Mouse (Mus musculus) liver, embryonic 11.5 days (tissue): ENCODE data around the gene Eef2k. TPM values are rescaled to one million over a fixed set of nuclear protein-coding genes. Genes with fewer than 3 reads are reported as not detected.
A peak's percentile ranks its signal among the peaks of the same experiment; 100 is the strongest.

Source experiments
- ATAC-seq: fragments of 200-750 bp; cut with Nextera tagmentation; replicated peaks from 2 replicates; pipeline ENCODE4 v1.8.0; 2017; ENCODE audit warnings: moderate number of reproducible peaks, mild to moderate bottlenecking, moderate TSS enrichment, moderate library complexity; ENCODE audit not compliant: low FRiP score
- DNase-seq: peaks from one replicate; pipeline ENCODE4 v3.0.0-alpha.2; 2017; ENCODE audit warnings: low spot score
- H3K27ac ChIP-seq: fragments of 300-500 bp; sonication (generic); 2 replicates; pipeline ENCODE4 v1.5.1; 2014; ENCODE audit warnings: mild to moderate bottlenecking, low read depth, low read length, control low read depth
- H3K27me3 ChIP-seq: fragments of 300-500 bp; sonication (generic); replicated peaks from 2 replicates; pipeline ENCODE4 v1.6.1; 2014; ENCODE audit warnings: low read length, mixed read lengths; ENCODE audit not compliant: control insufficient read depth, insufficient read depth
- H3K36me3 ChIP-seq: fragments of 300-500 bp; sonication (generic); 2 replicates; pipeline ENCODE4 v1.6.1; 2014; ENCODE audit warnings: mild to moderate bottlenecking, low read length, moderate library complexity, mixed read lengths; ENCODE audit not compliant: control insufficient read depth, insufficient read depth
- H3K4me1 ChIP-seq: fragments of 300-500 bp; sonication (generic); replicated peaks from 2 replicates; pipeline ENCODE4 v1.6.1; 2014; ENCODE audit warnings: low read length, mixed read lengths; ENCODE audit not compliant: control insufficient read depth, insufficient read depth
- H3K4me2 ChIP-seq: fragments of 300-500 bp; sonication (generic); 2 replicates; pipeline ENCODE4 v1.6.1; 2014; ENCODE audit warnings: mild to moderate bottlenecking, control low read depth, moderate library complexity
- H3K4me3 ChIP-seq: fragments of 300-500 bp; sonication (generic); 2 replicates; pipeline ENCODE4 v1.5.1; 2014; ENCODE audit warnings: low read depth, low read length, control low read depth
- H3K9ac ChIP-seq: fragments of 300-500 bp; sonication (generic); 2 replicates; pipeline ENCODE4 v1.6.1; 2014; ENCODE audit warnings: low read depth, low read length, control low read depth
- H3K9me3 ChIP-seq: fragments of 300-500 bp; sonication (generic); 2 replicates; pipeline ENCODE4 v1.6.1; 2016; ENCODE audit warnings: low read length, inconsistent platforms, mixed read lengths; ENCODE audit not compliant: control insufficient read depth
- WGBS: fragments of 180-500 bp; shearing (Covaris S2); extraction: QIAGEN DNeasy Blood & Tissue Kit; methylation state at CpG from one replicate; pipeline ENCODE4 v1.1.7; 2014; 5-methylcytosine and 5-hydroxymethylcytosine counted together
- polyA plus RNA-seq: library from polyadenylated mRNA; unstranded; fragments of >200 nt; fragmentation: Nextera tagmentation; extraction: Ambion mirVana; gene quantifications from 2 replicates; pipeline ENCODE4 v1.2.1, GENCODE M21; 2014

Gene Eef2k
- 21.2 and 23.2 TPM in 2 replicates for polyA plus RNA-seq

GRCm38 (mm10) chr7:120842345-120843036 is at the start of gene Eef2k:
Gene Eef2k (plus strand): TSS chr7:120842831.
- WGBS, result 3% methylated on average over 34 of the region's 35 CpGs
- peak; percentile 96 for ATAC-seq
- no peaks in the 10 kb centered on the region for H3K27me3 ChIP-seq
- peak within 1 kb of the TSS; percentile 90 for H3K9ac ChIP-seq
- peak within 1 kb of the TSS; percentile 89 for H3K4me3 ChIP-seq
- H3K36me3 ChIP-seq, result no peaks in the 10 kb centered on the region
- peak; percentile 97 for DNase-seq
- H3K4me2 ChIP-seq, result peak within 1 kb of the TSS; percentile 79
- peaks cover 9% of the 10 kb centered on the region for H3K4me1 ChIP-seq
- no peaks in the 10 kb centered on the region for H3K9me3 ChIP-seq
- H3K27ac ChIP-seq, result peak within 1 kb of the TSS; percentile 96

- DNase-seq (no peak), ATAC-seq (no peak)
- Histone ChIP-seq H3K36me3 (no peaks in the 10 kb centered on the region), H3K9ac (no peak overlapping the region), H3K4me1 (no peaks in the 10 kb centered on the region), H3K27ac (no peak overlapping the region), H3K27me3 (no peaks in the 10 kb centered on the region), H3K4me2 (no peak overlapping the region), H3K4me3 (no peak overlapping the region), H3K9me3 (no peaks in the 10 kb centered on the region)
- WGBS, result 81% methylated on average over 4 of the region's 4 CpGs
Measured at GRCm38 (mm10) chr7:120795544-120795943, 47.1 kb upstream of the Eef2k start.

GRCm38 (mm10) chr7:120796369-120796768 is 46.3 kb upstream of the Eef2k start:
- WGBS, result 60% methylated on average over 3 of the region's 3 CpGs
- H3K4me3 ChIP-seq, result no peak overlapping the region
- no peaks in the 10 kb centered on the region for H3K9me3 ChIP-seq
- no peak overlapping the region for H3K9ac ChIP-seq
- ATAC-seq (no peak), DNase-seq (no peak)
- no peaks in the 10 kb centered on the region for H3K27me3 ChIP-seq
- H3K4me2 ChIP-seq, result no peak overlapping the region
- H3K4me1 ChIP-seq, result no peaks in the 10 kb centered on the region
- H3K27ac ChIP-seq, result no peak overlapping the region
- no peaks in the 10 kb centered on the region for H3K36me3 ChIP-seq

- DNase-seq (no peak), ATAC-seq (no peak)
- Histone ChIP-seq H3K4me3 (no peak overlapping the region), H3K27me3 (no peaks in the 10 kb centered on the region), H3K4me2 (no peak overlapping the region), H3K4me1 (no peaks in the 10 kb centered on the region), H3K36me3 (no peaks in the 10 kb centered on the region), H3K27ac (no peak overlapping the region), H3K9me3 (no peaks in the 10 kb centered on the region), H3K9ac (no peak overlapping the region)
- WGBS, result 86% methylated on average over 2 of the region's 2 CpGs
Measured at GRCm38 (mm10) chr7:120803268-120803667, 39.4 kb upstream of the Eef2k start.

GRCm38 (mm10) chr7:120809705-120810104 is 32.9 kb upstream of the Eef2k start:
- H3K9ac ChIP-seq, result no peak overlapping the region
- H3K4me3 ChIP-seq, result no peak overlapping the region
- peak overlapping the region; percentile 46 for H3K4me2 ChIP-seq

GRCm38 (mm10) chr7:120811834-120812415 is 30.7 kb upstream of the Eef2k start, which contains the start of gene Gm5737:
Gene Gm5737 (plus strand): TSS chr7:120812365.
- Histone ChIP-seq H3K4me3 (no peak within 1 kb of the TSS), H3K4me1 (no peaks in the 10 kb centered on the region), H3K27me3 (peaks cover 10% of the 10 kb centered on the region), H3K9ac (no peak within 1 kb of the TSS), H3K36me3 (no peaks in the 10 kb centered on the region), H3K4me2 (no peak within 1 kb of the TSS), H3K9me3 (no peaks in the 10 kb centered on the region), H3K27ac (no peak within 1 kb of the TSS)
- DNase-seq (no peak), ATAC-seq (no peak)
- WGBS, result 72% methylated on average over 6 of the region's 6 CpGs

More at GRCm38 (mm10) chr7:120809705-120810104, 32.9 kb upstream of the Eef2k start:
- no peak for ATAC-seq
- no peaks in the 10 kb centered on the region for H3K9me3 ChIP-seq
- WGBS, result 10% methylated on average over 27 of the region's 27 CpGs
- peaks cover 10% of the 10 kb centered on the region for H3K27me3 ChIP-seq
- DNase-seq, result no peak
- H3K4me1 ChIP-seq, result no peaks in the 10 kb centered on the region
- H3K27ac ChIP-seq, result no peak overlapping the region
- no peaks in the 10 kb centered on the region for H3K36me3 ChIP-seq

- Histone ChIP-seq H3K9ac (no peak overlapping the region), H3K9me3 (no peaks in the 10 kb centered on the region), H3K27ac (no peak overlapping the region), H3K27me3 (no peaks in the 10 kb centered on the region), H3K4me2 (no peak overlapping the region), H3K4me1 (no peaks in the 10 kb centered on the region), H3K36me3 (no peaks in the 10 kb centered on the region), H3K4me3 (no peak overlapping the region)
- ATAC-seq (0 out of 2 replicates have a peak, but pooled peaks have one; percentile 19), DNase-seq (no peak)
- 75% methylated on average over 6 of the region's 6 CpGs for WGBS
Measured at GRCm38 (mm10) chr7:120817552-120817951, 25.1 kb upstream of the Eef2k start.

GRCm38 (mm10) chr7:120819386-120819785 is 23.2 kb upstream of the Eef2k start:
- no peak for ATAC-seq
- WGBS, result 82% methylated on average over 4 of the region's 4 CpGs

GRCm38 (mm10) chr7:120823248-120823647 is 19.4 kb upstream of the Eef2k start:
- Histone ChIP-seq H3K9ac (no peak overlapping the region), H3K27me3 (no peaks in the 10 kb centered on the region), H3K27ac (no peak overlapping the region), H3K9me3 (no peaks in the 10 kb centered on the region), H3K4me2 (no peak overlapping the region), H3K36me3 (no peaks in the 10 kb centered on the region), H3K4me1 (no peaks in the 10 kb centered on the region), H3K4me3 (no peak overlapping the region)
- 23% methylated on average over 5 of the region's 5 CpGs for WGBS
- ATAC-seq (peak; percentile 27; the same call in 1 of the 2 replicates), DNase-seq (peak; percentile 39)

More at GRCm38 (mm10) chr7:120819386-120819785, 23.2 kb upstream of the Eef2k start:
- Histone ChIP-seq H3K27me3 (no peaks in the 10 kb centered on the region), H3K4me2 (no peak overlapping the region), H3K4me1 (no peaks in the 10 kb centered on the region), H3K27ac (no peak overlapping the region), H3K4me3 (no peak overlapping the region), H3K36me3 (no peaks in the 10 kb centered on the region), H3K9ac (no peak overlapping the region), H3K9me3 (no peaks in the 10 kb centered on the region)
- no peak for DNase-seq
